Mouse (Mus musculus) ovary, postnatal 14 days (tissue): Measurements from ENCODE around the gene Elk3.

Experiments
- DNase-seq: peaks from one replicate; pipeline ENCODE4 v3.0.0; 2022; ENCODE audit warnings: low spot score

The Elk3 gene

GRCm38 (mm10) chr10:93267509-93267908, 43.4 kb downstream of the Elk3 start:
- no peak for DNase-seq

DNA sequence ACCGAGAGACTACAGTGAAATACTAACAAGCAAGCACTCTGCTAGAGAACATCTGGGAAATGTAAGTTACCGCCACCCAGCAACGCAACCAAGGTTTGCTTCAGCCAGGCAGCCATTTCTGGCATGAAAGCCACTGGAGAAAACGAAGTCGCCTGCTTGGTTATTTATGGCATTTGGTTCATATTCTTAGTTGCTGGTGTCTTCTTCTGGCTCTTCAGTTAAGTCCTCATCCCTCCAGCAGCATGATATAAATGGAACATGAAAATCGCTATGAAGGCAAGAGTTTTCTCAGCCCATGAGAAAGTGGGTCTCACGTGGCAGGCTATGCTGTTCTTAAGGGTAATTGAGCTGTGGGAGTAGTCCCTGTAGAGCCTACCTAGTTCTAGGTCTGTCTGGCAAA, 44.4 kb downstream of the Elk3 start:
- no peak for DNase-seq

GRCm38 (mm10) chr10:93265833-93266232, 45.1 kb downstream of the Elk3 start:
- DNase-seq: no peak

DNA sequence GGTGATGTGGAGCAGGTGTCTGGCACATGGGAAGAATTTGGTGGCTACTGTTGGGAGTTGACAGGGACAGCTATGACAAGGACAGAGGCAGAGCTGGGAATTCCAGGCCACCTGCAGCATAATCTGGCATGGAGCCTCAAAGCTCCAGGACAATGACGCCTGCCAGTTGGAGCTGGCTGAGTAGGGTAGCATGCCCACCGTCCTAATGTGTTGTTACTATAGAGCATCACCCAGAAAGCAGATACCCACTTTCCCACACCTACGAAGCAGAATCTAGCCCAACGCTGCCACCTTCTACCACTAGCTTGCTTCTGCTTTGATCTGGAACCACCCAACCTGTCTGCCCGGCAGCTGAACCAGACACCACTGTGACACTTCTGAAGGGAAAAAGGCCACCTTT, 46.9 kb downstream of the Elk3 start:
- DNase-seq: no peak

GRCm38 (mm10) chr10:93263431-93263830, 47.5 kb downstream of the Elk3 start:
- no peak for DNase-seq

- DNase-seq: no peak
Observed at GRCm38 (mm10) chr10:93261981-93262499, 48.9 kb downstream of the Elk3 start.

GRCm38 (mm10) chr10:93261132-93261980, 49.6 kb downstream of the Elk3 start:
- no peak for DNase-seq

DNA sequence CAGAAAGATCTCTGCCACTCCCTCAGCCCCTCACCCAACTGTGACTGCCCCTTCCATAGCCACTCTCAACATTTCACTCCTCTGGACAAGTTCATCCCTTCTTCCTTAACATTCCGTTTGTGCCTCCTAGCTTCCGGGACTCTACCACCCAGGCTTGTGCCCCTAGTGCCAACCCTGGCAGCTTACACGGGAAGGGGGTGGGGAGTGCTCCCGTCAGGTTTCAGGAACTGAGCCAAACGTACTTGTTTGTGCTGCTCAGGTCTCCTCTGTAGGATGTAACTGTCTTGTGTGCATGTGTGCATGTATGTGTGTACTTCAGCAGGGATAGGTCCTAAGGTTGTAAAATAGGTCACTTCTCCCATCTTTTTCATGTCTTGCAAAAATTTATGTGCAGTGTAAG, 51.1 kb downstream of the Elk3 start:
- DNase-seq: no peak

GRCm38 (mm10) chr10:93255294-93255693, 55.6 kb downstream of the Elk3 start:
- DNase-seq: no peak

DNA sequence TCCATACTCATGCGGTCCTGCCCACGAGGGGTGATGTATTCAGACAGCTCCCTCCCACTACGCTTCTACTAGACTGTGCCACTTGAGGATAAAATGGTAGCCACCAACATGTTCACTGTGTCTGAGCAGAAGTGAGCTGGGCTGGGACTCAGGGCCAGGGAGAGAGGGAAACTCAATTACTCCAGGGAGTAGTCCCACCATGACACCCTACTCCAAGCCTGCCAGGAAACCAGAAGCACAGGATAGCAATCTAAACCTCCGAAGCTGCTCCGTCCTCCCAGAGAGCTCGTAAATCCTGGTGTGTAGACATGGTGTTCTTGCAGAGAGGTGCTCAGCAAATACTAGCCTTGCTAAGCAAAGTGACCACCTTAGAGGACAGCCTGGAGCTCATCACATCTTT, 57.8 kb downstream of the Elk3 start:
- no peak for DNase-seq

DNA sequence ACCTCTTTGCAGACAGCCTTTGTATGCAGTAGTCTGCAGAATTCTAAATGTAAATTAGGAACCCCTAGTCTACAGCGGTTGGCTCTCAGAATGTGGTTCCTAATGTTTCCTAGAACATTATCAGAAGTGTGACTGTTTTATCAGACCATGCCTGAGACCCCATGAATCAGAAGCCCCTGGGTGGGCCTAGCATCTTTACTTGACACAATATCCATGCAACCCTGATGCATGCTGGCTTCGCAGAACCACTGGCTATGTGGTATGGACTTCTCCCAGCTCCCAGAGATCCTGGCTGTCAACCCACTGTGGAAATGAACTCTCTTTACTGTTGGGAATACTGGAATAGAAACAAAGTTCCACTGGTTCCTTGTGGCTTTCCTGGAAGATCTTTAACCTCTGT, 58.3 kb downstream of the Elk3 start:
- DNase-seq: no peak

DNA sequence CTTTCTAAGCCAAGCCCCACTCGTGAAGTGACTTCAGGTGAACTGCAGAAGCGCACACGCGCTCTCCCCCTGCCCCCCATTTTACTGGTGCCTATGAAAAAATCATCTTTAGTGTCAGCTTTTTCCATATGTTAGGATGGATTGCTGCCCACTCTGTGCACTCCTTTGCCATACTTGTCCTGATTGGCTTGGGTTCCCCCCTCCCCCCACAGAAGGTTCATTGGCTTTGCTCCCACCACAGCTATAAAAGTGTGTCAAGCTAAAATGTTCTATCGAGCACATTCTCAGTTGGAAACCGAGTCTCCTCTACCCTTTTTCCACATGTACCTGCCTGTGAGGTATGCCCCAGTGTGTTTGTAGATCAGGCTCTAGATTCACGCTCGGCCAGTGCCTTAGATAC, 59.5 kb downstream of the Elk3 start:
- DNase-seq: no peak

- DNase-seq: no peak
Observed at GRCm38 (mm10) chr10:93250436-93251317, 60.3 kb downstream of the Elk3 start.

DNA sequence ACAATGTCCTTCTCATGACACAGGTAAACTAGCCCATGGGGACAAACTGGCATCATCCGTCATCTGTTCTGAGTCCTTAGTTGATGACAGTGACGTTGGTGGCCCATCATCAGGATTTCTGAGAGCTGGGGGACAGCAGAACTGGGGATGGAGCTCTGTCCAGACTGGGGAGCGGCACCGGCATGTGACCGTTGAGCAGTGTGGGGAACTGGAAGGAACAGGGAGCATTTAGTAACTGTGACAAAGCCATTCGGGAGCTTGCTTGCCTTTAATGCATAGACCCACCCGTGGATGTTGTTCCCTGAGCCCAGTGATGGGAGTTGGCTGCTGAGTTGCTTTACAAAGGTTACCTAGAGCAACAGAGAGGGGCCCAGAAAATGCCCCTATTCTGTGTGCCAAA, 61.0 kb downstream of the Elk3 start:
- DNase-seq: no peak

DNA sequence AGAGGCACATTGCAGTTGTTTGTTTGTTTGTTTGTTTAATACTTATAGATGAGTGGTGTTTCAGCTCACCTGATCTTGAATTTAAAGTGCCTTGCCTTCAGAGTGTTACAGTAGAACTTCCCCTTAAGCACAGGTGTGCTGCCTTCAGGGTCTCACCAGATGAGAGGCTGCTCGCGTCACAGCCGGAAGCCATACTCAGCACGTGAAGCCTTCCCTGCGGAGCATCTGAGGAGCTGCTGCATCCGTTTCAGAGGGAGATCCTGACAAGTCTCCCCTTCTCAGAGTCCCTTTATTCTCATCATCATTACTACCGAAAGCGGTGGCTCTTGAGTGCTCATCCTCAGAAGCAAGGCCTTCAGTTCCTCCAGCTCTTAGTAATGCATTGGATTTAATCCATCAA, 62.5 kb downstream of the Elk3 start:
- DNase-seq: no peak

GRCm38 (mm10) chr10:93247902-93248301, 63.0 kb downstream of the Elk3 start:
- DNase-seq: no peak

GRCm38 (mm10) chr10:93247422-93247821, 63.5 kb downstream of the Elk3 start:
- DNase-seq: no peak

DNA sequence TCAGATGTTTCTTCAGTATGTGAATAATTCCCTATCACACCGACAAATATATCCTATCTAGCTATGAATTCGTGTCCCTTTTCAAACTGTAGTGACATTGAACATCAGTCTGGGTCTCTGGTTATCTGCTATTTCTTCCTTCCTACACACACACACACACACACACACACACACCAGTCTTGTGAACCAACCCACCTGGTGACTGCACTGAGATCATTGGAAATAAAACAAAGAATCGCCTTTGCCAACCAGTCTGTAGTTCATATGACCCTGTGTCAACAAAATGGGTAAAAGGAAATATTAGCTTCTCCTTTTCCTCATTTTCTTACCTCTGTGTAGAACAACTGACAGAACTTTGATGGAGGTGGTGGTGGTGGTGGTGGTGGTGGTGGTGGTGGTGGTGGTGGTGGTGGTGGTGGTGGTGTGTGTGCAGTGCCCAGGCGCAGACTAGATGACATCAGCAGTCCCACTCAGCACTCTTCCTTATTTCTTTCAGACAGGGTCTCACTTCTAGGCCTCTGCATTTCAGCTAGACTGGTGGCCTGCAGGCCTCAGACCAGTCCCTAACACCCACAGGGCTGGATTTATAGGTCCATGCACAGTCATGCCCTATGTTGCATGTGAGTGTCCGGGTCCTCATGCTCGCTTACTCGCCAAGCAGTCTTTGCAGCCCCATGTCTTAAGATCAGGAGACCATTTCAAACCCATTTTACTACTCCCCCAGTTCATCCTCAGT, 64.6 kb downstream of the Elk3 start:
- no peak for DNase-seq

- no peak for DNase-seq
Observed at GRCm38 (mm10) chr10:93244209-93244705, 66.7 kb downstream of the Elk3 start.

DNA sequence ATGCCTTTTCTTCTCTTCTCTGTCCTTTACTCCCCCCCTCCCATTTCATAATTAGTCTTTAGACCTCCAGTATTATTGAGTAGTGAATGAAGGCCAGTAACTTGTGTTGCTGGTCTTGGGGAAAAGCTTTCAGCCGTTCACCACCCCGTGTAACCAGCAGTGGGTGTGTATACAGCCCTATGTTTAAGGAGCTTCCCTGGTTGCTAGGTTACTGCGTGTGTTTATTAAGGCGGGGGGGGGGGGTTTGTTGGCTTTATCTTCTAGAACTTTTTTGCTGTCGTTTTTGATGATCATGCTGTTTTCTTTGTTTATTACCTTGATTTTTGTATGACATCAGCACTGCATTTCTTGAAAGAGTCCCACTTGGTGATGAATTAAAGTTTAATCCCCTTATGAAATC, 68.1 kb downstream of the Elk3 start:
- no peak for DNase-seq

DNA sequence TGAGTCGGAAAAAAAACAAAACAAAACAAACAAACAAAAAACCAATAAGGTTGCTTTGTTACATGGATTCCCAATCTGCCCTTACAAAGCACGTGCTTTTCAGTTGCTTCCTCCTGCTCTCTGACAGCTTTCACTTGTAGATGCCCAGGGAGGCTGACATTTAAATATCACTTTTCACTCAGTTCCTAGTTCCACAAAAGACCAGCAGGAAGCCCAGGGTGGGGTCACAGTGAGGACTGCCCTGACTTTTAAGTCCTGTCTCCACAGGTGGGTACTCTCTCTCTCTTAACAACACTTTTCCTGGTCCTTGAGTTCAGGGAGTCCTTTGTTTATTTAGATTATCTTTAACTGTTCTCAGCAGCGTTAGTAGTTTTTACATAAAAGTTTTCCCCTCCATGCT, 68.7 kb downstream of the Elk3 start:
- no peak for DNase-seq

DNA sequence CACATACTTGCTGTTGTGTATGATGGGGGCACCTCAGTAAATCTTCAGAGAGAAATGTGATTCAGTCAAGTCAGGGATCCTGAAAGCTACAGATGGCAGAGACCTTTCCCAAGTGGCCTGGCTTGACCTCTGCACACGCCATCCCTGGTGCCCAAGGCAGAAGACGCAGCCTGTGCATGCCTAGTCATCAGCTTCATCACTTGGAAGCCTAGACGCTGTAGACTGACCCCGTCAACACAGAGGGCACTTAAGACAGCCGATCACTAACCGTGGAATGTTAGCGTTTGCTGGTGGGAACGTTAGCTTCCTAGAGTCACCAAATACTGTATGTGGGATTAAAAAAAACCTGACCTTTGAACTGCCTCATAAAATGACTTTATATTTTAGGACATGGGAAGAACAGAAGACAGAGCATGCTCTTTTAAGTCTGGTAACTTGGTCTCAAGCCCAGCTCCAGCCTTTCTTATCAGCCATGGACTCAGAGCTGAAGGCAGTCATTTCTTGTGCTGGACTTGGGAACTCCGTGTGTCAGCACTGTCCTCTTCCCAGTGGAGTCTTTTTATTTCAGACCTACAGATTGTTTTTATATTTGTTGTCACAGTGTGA, 71.6 kb downstream of the Elk3 start:
- no peak for DNase-seq
